Mouse (Mus musculus) heart, postnatal 0 days (tissue): ENCODE results near the gene Ica1l. TPM values are rescaled to one million over a fixed set of nuclear protein-coding genes. Genes with fewer than 3 reads are reported as not detected.

Experiments used
- ATAC-seq: fragments of 200-750 bp; cut with Nextera tagmentation; 2 replicates; pipeline ENCODE4 v1.8.0; 2017; ENCODE audit warnings: low read depth, moderate number of reproducible peaks, moderate library complexity; ENCODE audit not compliant: insufficient read depth
- DNase-seq: peaks from one replicate; pipeline ENCODE4 v3.0.0-alpha.2; 2016; ENCODE audit warnings: low spot score
- H3K27ac ChIP-seq: fragments of 300-500 bp; sonication (generic); 2 replicates; pipeline ENCODE4 v1.5.1; 2014; ENCODE audit warnings: low read depth, mild to moderate bottlenecking
- H3K27me3 ChIP-seq: fragments of 300-500 bp; sonication (generic); 2 replicates; pipeline ENCODE4 v1.6.1; 2014; ENCODE audit warnings: low read length, mixed read lengths; ENCODE audit not compliant: control insufficient read depth, insufficient read depth
- H3K36me3 ChIP-seq: fragments of 300-500 bp; sonication (generic); replicated peaks from 2 replicates; pipeline ENCODE4 v1.6.1; 2014; ENCODE audit warnings: low read length, mixed read lengths; ENCODE audit not compliant: control insufficient read depth, insufficient read depth
- H3K4me1 ChIP-seq: fragments of 300-500 bp; sonication (generic); 2 replicates; pipeline ENCODE4 v1.6.1; 2014; ENCODE audit warnings: antibody characterized with exemption; ENCODE audit not compliant: control insufficient read depth, insufficient read depth
- H3K4me2 ChIP-seq: fragments of 300-500 bp; sonication (generic); 2 replicates; pipeline ENCODE4 v1.6.1; 2014; ENCODE audit warnings: low read depth, mild to moderate bottlenecking, low read length, moderate library complexity
- H3K4me3 ChIP-seq: fragments of 300-500 bp; sonication (generic); 2 replicates; pipeline ENCODE4 v1.5.1; 2014; ENCODE audit warnings: low read depth, low read length
- H3K9ac ChIP-seq: fragments of 300-500 bp; sonication (generic); replicated peaks from 2 replicates; pipeline ENCODE4 v1.6.1; 2014; ENCODE audit warnings: low read depth, low read length, mixed read lengths
- H3K9me3 ChIP-seq: fragments of 300-500 bp; sonication (generic); replicated peaks from 2 replicates; pipeline ENCODE4 v1.6.1; 2016; ENCODE audit warnings: low read length; ENCODE audit not compliant: control insufficient read depth
- CTCF ChIP-seq: IDR thresholded peaks from 2 replicates; pipeline ENCODE4 v1.5.1; 2016; ENCODE audit warnings: antibody characterized with exemption, control low read depth, low read depth
- EP300 ChIP-seq: IDR thresholded peaks from 2 replicates; pipeline ENCODE4 v1.6.1; 2016; ENCODE audit warnings: antibody characterized with exemption, low read depth
- WGBS: fragments of 180-500 bp; shearing (Covaris S2); extraction: QIAGEN DNeasy Blood & Tissue Kit; methylation state at CpG from one replicate; pipeline ENCODE4 v1.1.7; 2014; 5-methylcytosine and 5-hydroxymethylcytosine counted together
- polyA plus RNA-seq: library from polyadenylated mRNA; unstranded; fragments of >200 nt; fragmentation: Nextera tagmentation; extraction: Ambion mirVana; gene quantifications from 2 replicates; pipeline ENCODE4 v1.2.1, GENCODE M21; 2015
- total RNA-seq: library from RNA; depleted of rRNA; stranded (reverse); fragments of >200 nt; gene quantifications from 2 replicates; pipeline ENCODE4 v1.2.3, GENCODE M21; 2014; ENCODE audit warnings: low replicate concordance

Ica1l gene
- total and polyA plus RNA-seq, 2 experiments from 2014 or later: 0.20 TPM; not detected in 1

- H3K4me3 ChIP-seq: no peak overlapping the region
- no peak for ATAC-seq
- 59% methylated on average over 5 of the region's 5 CpGs for WGBS
- no peaks in the 10 kb centered on the region for H3K36me3 ChIP-seq
- H3K9me3 ChIP-seq: no peaks in the 10 kb centered on the region
- no peak for TF ChIP-seq CTCF
- no peak for TF ChIP-seq EP300
- no peak for DNase-seq
- H3K4me2 ChIP-seq: no peak overlapping the region
- no peak overlapping the region for H3K9ac ChIP-seq
- H3K27ac ChIP-seq: no peak overlapping the region
- H3K27me3 ChIP-seq: no peaks in the 10 kb centered on the region
- no peaks in the 10 kb centered on the region for H3K4me1 ChIP-seq
Observed at GRCm38 (mm10) chr1:60016136-60016611, 26.8 kb downstream of the Ica1l start.

- Histone ChIP-seq H3K4me3 (no peak overlapping the region), H3K27ac (no peak overlapping the region), H3K9me3 (no peaks in the 10 kb centered on the region), H3K4me2 (no peak overlapping the region), H3K36me3 (no peaks in the 10 kb centered on the region), H3K4me1 (no peaks in the 10 kb centered on the region), H3K27me3 (no peaks in the 10 kb centered on the region), H3K9ac (no peak overlapping the region)
- DNase-seq (no peak), ATAC-seq (no peak)
- 80% methylated on average over 6 of the region's 6 CpGs for WGBS
- TF ChIP-seq CTCF: no peak
- no peak for TF ChIP-seq EP300
Observed at GRCm38 (mm10) chr1:60015511-60015910, 27.5 kb downstream of the Ica1l start.

- no peak for ATAC-seq
- 89% methylated on average over 10 of the region's 10 CpGs for WGBS
- H3K27ac ChIP-seq: no peak overlapping the region
- H3K4me3 ChIP-seq: no peak overlapping the region
- H3K4me2 ChIP-seq: no peak overlapping the region
- DNase-seq: no peak
- no peak overlapping the region for H3K9ac ChIP-seq
- no peaks in the 10 kb centered on the region for H3K9me3 ChIP-seq
- no peaks in the 10 kb centered on the region for H3K27me3 ChIP-seq
- H3K4me1 ChIP-seq: no peaks in the 10 kb centered on the region
- no peaks in the 10 kb centered on the region for H3K36me3 ChIP-seq
- TF ChIP-seq CTCF: no peak
- TF ChIP-seq EP300: no peak
Observed at GRCm38 (mm10) chr1:60013779-60014178, 29.2 kb downstream of the Ica1l start.

- 69% methylated on average over 2 of the region's 2 CpGs for WGBS
- Histone ChIP-seq H3K9me3 (no peaks in the 10 kb centered on the region), H3K4me2 (no peak overlapping the region), H3K9ac (no peak overlapping the region), H3K36me3 (no peaks in the 10 kb centered on the region), H3K4me1 (no peaks in the 10 kb centered on the region), H3K27ac (no peak overlapping the region), H3K4me3 (no peak overlapping the region), H3K27me3 (no peaks in the 10 kb centered on the region)
- no peak for DNase-seq
- no peak for ATAC-seq
- TF ChIP-seq CTCF: no peak
- TF ChIP-seq EP300: no peak
Observed at GRCm38 (mm10) chr1:60008743-60009142, 34.2 kb downstream of the Ica1l start.

- no peaks in the 10 kb centered on the region for H3K36me3 ChIP-seq
- H3K9ac ChIP-seq: no peak overlapping the region
- no peak overlapping the region for H3K4me3 ChIP-seq
- no peaks in the 10 kb centered on the region for H3K27me3 ChIP-seq
- DNase-seq: no peak
- H3K4me2 ChIP-seq: no peak overlapping the region
- H3K27ac ChIP-seq: no peak overlapping the region
- H3K4me1 ChIP-seq: no peaks in the 10 kb centered on the region
- WGBS: 83% methylated on average over 10 of the region's 10 CpGs
- TF ChIP-seq CTCF: no peak
- no peak for TF ChIP-seq EP300
- ATAC-seq: no peak
- H3K9me3 ChIP-seq: no peaks in the 10 kb centered on the region
Observed at GRCm38 (mm10) chr1:60007337-60007736, 35.6 kb downstream of the Ica1l start.

GRCm38 (mm10) chr1:60000319-60000718 is 42.7 kb downstream of the Ica1l start:
- WGBS: 24% methylated on average over 2 of the region's 2 CpGs
- H3K4me1 ChIP-seq: no peaks in the 10 kb centered on the region
- H3K27ac ChIP-seq: no peak overlapping the region
- H3K36me3 ChIP-seq: no peaks in the 10 kb centered on the region
- no peak overlapping the region for H3K4me3 ChIP-seq
- H3K4me2 ChIP-seq: no peak overlapping the region
- H3K9ac ChIP-seq: no peak overlapping the region
- no peaks in the 10 kb centered on the region for H3K27me3 ChIP-seq
- TF ChIP-seq EP300: no peak
- peak; percentile 61 for TF ChIP-seq CTCF
- no peak for ATAC-seq
- no peaks in the 10 kb centered on the region for H3K9me3 ChIP-seq
- DNase-seq: peak; percentile 60
